Mouse (Mus musculus): Measurements from ENCODE around the gene Mroh2a. TPM values are rescaled to one million over a fixed set of nuclear protein-coding genes. Genes with fewer than 3 reads are reported as not detected.

Mroh2a gene
- polyA plus RNA-seq, 1 experiment from 2014 or later = 0.93 TPM

DNA sequence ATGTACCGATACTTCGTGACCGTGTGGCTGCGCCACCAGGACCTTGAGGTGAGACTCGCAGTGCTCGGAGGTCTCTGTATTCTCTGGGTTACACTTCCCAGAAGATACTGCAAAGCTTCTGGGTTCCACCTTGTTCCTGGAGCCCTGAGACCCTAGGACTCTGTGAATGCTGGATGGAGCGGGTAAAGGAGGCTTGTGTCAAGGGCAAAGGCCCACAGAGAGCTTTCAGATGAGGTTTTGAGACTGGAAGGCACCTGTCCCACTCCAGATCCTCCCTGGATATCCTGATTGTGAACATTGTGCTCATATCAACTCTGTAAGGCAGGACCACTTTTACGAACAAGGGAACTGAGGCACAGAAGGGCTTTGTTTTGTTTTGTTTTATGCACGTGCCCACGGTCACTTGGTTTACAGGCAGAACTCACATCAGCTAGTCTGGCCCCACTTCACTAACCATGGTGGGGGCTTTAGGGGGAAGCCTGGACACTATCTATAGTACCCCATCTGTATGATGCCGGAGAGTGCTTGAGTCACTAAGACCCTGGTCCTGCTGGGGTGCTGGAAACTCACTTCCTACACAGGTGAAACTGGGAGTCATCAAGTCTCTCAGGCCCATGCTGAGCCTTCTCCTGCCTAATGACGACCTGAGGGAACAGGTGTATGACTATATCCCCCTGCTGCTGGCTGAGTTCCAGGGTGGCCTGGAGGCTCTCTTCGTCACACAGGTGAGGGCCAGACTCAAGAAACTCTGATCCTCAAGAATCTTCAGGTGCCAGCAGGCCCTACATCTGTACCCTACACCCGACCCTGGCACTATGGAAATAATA lies 6.8 kb downstream of the Mroh2a start:
- H3K36me3 ChIP-seq = no peaks in the 10 kb centered on the region
- H3K9me3 ChIP-seq = peaks cover 98% of the 10 kb centered on the region
- 70% methylated on average over 14 of the region's 14 CpGs for WGBS
- H3K27me3 ChIP-seq (ENCODE audit: insufficient read depth, poor library complexity, severe bottlenecking) = no peaks in the 10 kb centered on the region
- no peak overlapping the region for H3K27ac ChIP-seq
- no peaks in the 10 kb centered on the region for H3K4me1 ChIP-seq (replicated peaks)
- no peak overlapping the region for H3K4me3 ChIP-seq
- no peak for DNase-seq (ENCODE audit: low spot score)

DNA sequence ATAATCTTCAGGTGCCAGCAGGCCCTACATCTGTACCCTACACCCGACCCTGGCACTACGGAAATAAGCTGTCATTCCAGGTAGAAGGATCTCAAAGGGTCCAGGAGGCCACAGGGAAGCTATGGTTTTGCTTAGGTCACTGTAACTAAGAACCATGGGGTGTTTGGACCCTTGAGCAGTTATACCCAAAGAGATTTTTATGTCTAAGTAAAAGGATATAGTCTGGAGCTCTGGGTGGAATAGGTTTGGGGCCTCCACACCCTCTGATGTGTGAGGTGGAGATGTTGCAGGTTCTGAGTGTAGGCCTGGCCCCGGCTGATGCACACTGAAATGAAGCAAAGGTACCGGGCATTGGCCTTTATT lies 7.4 kb downstream of the Mroh2a start:
- WGBS = 68% methylated on average over 4 of the region's 4 CpGs
- H3K36me3 ChIP-seq = no peaks in the 10 kb centered on the region
- no peak overlapping the region for H3K4me3 ChIP-seq
- peaks cover 98% of the 10 kb centered on the region for H3K9me3 ChIP-seq
- H3K4me1 ChIP-seq (replicated peaks) = no peaks in the 10 kb centered on the region
- DNase-seq (ENCODE audit: low spot score) = no peak
- H3K27ac ChIP-seq = no peak overlapping the region
- no peaks in the 10 kb centered on the region for H3K27me3 ChIP-seq (ENCODE audit: insufficient read depth, poor library complexity, severe bottlenecking)

DNA sequence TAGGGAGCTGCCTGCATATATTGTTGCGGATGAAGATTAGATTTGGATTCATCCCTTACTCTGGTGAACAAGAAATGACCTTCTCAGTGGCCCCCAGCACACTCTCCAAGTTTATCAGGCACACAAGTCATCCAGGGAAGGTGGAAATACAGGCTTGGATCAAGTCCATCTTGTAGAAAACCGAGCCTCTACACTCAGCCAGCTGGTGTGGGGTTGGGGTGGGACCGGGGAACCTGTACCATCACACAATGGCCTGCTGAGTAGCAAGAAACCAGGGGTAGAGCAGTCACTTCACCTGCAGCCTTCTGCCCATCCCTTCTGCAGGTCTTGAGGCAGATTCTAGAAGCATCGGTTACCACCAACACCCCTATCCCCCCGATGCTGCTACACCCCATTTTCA lies 7.9 kb downstream of the Mroh2a start:
- H3K9me3 ChIP-seq = peaks cover 98% of the 10 kb centered on the region
- 48% methylated on average over 5 of the region's 5 CpGs for WGBS
- H3K4me3 ChIP-seq = no peak overlapping the region
- H3K27ac ChIP-seq = no peak overlapping the region
- no peaks in the 10 kb centered on the region for H3K27me3 ChIP-seq (ENCODE audit: insufficient read depth, poor library complexity, severe bottlenecking)
- H3K4me1 ChIP-seq (replicated peaks) = no peaks in the 10 kb centered on the region
- no peaks in the 10 kb centered on the region for H3K36me3 ChIP-seq
- DNase-seq (ENCODE audit: low spot score) = no peak

DNA sequence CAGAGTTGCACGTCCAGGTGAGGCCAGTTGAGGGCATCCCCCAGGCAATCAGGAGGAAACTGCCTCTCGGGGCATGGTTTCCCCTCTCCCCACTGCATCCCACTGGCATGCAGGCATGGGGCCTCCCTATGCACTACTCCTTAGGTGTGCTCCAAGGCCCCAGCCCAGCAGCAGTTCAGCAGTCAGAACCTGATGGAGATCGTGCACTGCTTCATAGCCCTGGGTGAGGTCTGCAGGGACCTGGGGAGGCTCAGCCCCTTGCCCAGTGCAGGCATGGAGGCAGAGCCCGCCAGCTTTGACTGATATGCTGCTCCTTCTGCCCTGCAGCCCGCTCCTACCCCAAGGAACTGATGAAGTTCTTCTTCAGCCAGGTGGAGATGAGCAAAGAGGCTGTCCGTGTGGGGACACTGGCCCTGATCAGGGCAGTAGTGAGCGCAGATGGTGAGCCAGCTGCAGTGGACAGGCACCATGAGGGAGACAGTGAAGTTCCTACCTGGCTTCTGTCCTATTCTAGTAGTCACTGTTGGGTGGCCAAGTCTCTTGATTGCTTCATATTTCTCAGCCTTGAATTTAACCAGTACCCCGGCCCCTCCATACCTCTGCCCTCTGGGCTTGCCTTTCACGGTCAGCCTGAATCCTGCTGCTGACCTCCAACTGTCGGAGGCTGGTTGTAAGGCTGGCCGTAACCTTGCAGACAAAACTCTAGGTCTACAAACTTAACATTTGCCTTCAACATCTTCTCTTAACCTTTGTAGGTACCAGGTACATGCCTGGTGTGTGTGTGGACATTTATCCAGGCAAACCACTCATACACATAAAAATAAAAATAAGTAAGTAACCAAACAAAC lies 8.5 kb downstream of the Mroh2a start:
- 65% methylated on average over 11 of the region's 11 CpGs for WGBS
- H3K4me3 ChIP-seq = no peak overlapping the region
- no peaks in the 10 kb centered on the region for H3K4me1 ChIP-seq (replicated peaks)
- H3K9me3 ChIP-seq = peaks cover 98% of the 10 kb centered on the region
- H3K27me3 ChIP-seq (ENCODE audit: insufficient read depth, poor library complexity, severe bottlenecking) = no peaks in the 10 kb centered on the region
- no peaks in the 10 kb centered on the region for H3K36me3 ChIP-seq
- DNase-seq (ENCODE audit: low spot score) = no peak
- H3K27ac ChIP-seq = no peak overlapping the region

DNA sequence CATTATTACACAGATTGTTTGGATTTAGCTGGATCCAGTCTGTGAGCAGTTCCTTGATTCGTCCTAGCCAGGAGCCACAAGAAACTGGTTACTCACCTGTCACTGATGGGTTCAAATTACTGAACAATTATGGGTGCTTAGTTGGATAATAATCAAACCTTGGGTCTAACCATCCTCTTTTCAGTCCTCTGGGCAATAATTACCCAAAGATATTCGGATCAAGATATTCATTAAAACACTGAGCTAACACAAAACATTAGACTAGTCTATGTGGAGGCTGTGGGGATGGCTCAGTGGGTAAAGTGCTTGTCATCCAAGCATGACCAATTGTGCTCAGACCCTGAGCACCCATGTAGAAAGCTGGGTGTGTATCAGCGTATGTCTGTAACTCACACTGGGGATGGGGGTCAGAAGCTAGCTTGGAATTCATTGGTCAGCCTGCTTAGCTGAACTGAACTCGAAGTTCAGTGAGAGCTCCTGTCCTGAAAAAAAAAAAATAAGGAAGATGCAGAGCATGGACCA lies 9.2 kb downstream of the Mroh2a start:
- H3K4me3 ChIP-seq = no peak overlapping the region
- WGBS = 67% methylated on average over 4 of the region's 4 CpGs
- DNase-seq (ENCODE audit: low spot score) = no peak
- no peak overlapping the region for H3K27ac ChIP-seq
- no peaks in the 10 kb centered on the region for H3K4me1 ChIP-seq (replicated peaks)
- H3K36me3 ChIP-seq = no peaks in the 10 kb centered on the region
- H3K9me3 ChIP-seq = peaks cover 98% of the 10 kb centered on the region
- no peaks in the 10 kb centered on the region for H3K27me3 ChIP-seq (ENCODE audit: insufficient read depth, poor library complexity, severe bottlenecking)

DNA sequence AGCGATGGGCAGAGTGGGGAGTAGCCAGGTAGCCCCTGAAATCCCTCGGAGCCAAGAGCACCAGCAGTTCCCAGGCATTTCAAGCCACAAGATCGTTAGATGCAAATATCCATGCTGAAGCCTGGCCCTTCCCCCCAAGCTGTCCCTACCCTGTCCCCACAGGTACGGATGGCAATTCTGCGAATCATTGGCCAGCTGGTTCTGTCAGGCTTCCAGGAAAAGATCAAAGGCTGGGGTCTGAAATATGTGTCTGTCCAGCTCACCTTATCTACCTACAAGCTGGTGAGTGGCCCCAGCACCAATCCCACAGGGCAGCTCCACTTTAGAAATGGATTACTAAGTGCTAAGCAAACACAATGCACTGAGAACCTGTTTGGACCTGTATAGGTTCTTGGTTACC lies 10.5 kb downstream of the Mroh2a start:
- H3K4me3 ChIP-seq = no peak overlapping the region
- 79% methylated on average over 5 of the region's 5 CpGs for WGBS
- no peaks in the 10 kb centered on the region for H3K4me1 ChIP-seq (replicated peaks)
- H3K9me3 ChIP-seq = peaks cover 98% of the 10 kb centered on the region
- no peak overlapping the region for H3K27ac ChIP-seq
- H3K36me3 ChIP-seq = no peaks in the 10 kb centered on the region
- H3K27me3 ChIP-seq (ENCODE audit: insufficient read depth, poor library complexity, severe bottlenecking) = no peaks in the 10 kb centered on the region
- DNase-seq (ENCODE audit: low spot score) = no peak

DNA sequence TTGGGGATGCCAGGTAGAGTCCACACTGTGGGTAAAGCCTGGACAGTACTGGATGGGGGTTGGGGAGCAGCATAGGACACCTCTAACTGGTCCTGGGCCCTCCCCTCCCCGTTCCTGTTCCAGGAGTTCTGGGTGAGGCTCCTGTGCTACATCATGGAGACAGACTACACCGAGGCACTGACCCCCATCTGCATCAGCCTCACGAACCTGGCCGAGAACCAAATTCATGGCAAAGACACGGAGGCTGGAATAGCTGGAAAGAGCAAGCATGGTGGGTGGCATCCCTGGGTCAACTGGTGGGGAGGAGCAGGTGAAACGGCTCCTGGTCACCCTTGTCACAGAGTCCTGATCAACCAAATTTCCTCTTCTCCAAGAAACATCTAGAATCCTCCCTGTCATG lies 12.0 kb downstream of the Mroh2a start:
- H3K27me3 ChIP-seq (ENCODE audit: insufficient read depth, poor library complexity, severe bottlenecking) = no peaks in the 10 kb centered on the region
- WGBS = 80% methylated on average over 6 of the region's 6 CpGs
- H3K4me1 ChIP-seq (replicated peaks) = no peaks in the 10 kb centered on the region
- H3K27ac ChIP-seq = no peak overlapping the region
- H3K4me3 ChIP-seq = no peak overlapping the region
- H3K9me3 ChIP-seq = peaks cover 97% of the 10 kb centered on the region
- DNase-seq (ENCODE audit: low spot score) = no peak
- no peaks in the 10 kb centered on the region for H3K36me3 ChIP-seq

DNA sequence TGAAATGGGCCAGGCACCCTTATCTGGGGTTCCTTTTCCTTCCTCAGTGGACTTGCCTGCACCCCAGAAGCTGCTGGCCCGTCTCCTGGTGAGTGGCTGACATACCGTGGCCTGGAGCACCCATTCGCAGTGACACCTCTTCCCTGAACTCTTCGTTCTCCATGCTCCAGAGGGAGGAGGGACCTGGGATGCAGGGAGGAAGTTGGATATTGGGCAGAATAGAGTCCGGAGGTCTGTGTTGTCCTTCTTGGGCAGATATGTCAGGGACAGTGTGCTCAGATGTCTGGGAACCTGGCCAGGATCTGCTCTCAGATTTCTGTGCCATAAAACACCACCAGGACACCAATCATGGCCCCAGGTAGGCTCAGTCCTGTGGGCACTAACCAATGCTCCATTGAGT lies 13.3 kb downstream of the Mroh2a start:
- peaks cover 97% of the 10 kb centered on the region for H3K9me3 ChIP-seq
- no peaks in the 10 kb centered on the region for H3K27me3 ChIP-seq (ENCODE audit: insufficient read depth, poor library complexity, severe bottlenecking)
- 75% methylated on average over 5 of the region's 5 CpGs for WGBS
- H3K27ac ChIP-seq = no peak overlapping the region
- no peaks in the 10 kb centered on the region for H3K36me3 ChIP-seq
- H3K4me1 ChIP-seq (replicated peaks) = no peaks in the 10 kb centered on the region
- no peak for DNase-seq (ENCODE audit: low spot score)
- H3K4me3 ChIP-seq = no peak overlapping the region

DNA sequence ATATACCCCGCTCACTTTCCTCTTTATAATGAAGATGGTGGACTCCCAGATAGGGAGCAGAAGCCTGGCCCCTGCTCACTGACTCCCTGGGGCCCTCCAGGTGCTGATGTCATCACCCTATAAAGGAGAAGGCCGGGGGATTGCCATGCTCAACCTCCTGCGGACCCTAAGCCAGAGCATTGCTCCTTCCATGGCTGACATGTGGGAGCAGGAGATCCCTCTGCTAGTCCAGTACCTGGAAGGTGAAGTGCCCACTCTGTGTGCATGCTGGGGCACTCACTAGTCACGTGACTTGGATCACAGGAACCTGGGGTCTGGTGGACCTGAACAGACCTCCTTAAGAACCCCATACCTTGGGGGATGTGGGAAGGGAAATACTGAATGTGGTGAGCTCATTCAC lies 13.8 kb downstream of the Mroh2a start:
- Histone ChIP-seq H3K4me1 (replicated peaks) (no peaks in the 10 kb centered on the region), H3K27me3 (ENCODE audit: insufficient read depth, poor library complexity, severe bottlenecking) (no peaks in the 10 kb centered on the region), H3K9me3 (peaks cover 97% of the 10 kb centered on the region), H3K27ac (no peak overlapping the region), H3K36me3 (no peaks in the 10 kb centered on the region), H3K4me3 (no peak overlapping the region)
- 77% methylated on average over 4 of the region's 4 CpGs for WGBS
- DNase-seq (ENCODE audit: low spot score) = no peak

DNA sequence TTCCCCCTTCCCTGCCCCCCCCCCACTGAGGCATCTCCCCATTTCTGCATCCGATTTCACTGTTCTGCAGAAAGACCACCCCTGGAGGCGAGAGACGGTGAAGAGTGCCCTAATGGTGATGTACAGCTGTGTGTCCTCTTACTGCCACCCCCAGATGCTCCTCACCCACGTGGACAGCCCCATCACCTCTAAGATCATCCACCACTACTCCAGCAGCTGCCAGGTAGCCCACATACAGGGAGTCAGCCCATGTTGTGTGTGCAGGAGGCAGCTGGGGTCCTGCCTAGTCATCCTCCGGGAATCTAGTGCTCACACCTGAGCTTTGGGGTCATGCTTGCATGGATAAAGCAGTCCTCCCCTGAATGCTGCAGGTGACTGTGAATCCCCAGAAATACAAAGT lies 17.1 kb downstream of the Mroh2a start:
- no peaks in the 10 kb centered on the region for H3K4me1 ChIP-seq (replicated peaks)
- peaks cover 99% of the 10 kb centered on the region for H3K9me3 ChIP-seq
- H3K27ac ChIP-seq = no peak overlapping the region
- DNase-seq (ENCODE audit: low spot score) = no peak
- WGBS = 64% methylated on average over 5 of the region's 5 CpGs
- no peaks in the 10 kb centered on the region for H3K36me3 ChIP-seq
- no peaks in the 10 kb centered on the region for H3K27me3 ChIP-seq (ENCODE audit: insufficient read depth, poor library complexity, severe bottlenecking)
- H3K4me3 ChIP-seq = no peak overlapping the region

DNA sequence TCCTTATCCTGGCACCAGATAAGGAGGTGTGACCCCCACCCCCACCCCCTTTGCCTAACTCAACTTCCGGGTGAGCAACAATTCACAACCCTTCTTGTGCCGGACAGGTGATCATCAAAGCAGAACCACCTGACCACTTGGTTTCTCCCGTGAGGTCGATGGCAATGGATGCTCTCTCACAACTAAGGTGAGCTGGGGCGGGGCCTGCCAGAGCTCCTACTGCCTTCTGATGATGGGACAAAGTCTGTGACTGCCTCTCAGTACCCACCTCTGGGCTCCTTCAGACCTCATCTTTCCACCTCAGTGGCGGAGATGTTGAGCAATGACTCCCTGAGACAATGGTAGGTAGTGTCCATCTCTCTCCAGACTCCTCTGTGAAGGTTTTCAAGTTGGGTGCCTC lies 19.1 kb downstream of the Mroh2a start:
- DNase-seq (ENCODE audit: low spot score) = no peak
- Histone ChIP-seq H3K9me3 (peaks cover 99% of the 10 kb centered on the region), H3K27me3 (ENCODE audit: insufficient read depth, poor library complexity, severe bottlenecking) (no peaks in the 10 kb centered on the region), H3K36me3 (no peaks in the 10 kb centered on the region), H3K4me3 (no peak overlapping the region), H3K4me1 (replicated peaks) (no peaks in the 10 kb centered on the region), H3K27ac (no peak overlapping the region)
- 79% methylated on average over 6 of the region's 6 CpGs for WGBS

DNA sequence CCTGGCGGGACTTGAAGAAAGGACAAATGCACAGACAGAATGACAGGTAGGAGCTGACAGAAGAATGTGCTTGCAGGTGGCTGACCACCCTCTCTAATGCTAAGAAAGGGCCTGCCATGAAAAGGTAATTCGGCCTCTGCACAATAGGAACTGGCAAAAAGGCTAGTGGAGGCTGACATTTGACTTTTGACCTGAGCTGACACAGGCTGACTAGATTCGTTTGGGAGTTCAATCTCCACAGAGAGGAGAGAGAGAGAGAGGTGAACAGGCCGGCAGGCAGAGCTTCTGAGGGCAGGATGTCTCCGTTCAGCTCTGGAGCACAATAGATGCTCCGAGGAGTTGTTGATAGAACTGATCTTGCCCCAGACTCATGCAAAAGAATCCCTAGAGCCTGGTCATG lies 19.6 kb downstream of the Mroh2a start:
- no peaks in the 10 kb centered on the region for H3K36me3 ChIP-seq
- H3K27ac ChIP-seq = no peak overlapping the region
- no peaks in the 10 kb centered on the region for H3K4me1 ChIP-seq (replicated peaks)
- no peaks in the 10 kb centered on the region for H3K27me3 ChIP-seq (ENCODE audit: insufficient read depth, poor library complexity, severe bottlenecking)
- peaks cover 99% of the 10 kb centered on the region for H3K9me3 ChIP-seq
- no peak overlapping the region for H3K4me3 ChIP-seq
- 44% methylated on average over 6 of the region's 6 CpGs for WGBS
- no peak for DNase-seq (ENCODE audit: low spot score)

DNA sequence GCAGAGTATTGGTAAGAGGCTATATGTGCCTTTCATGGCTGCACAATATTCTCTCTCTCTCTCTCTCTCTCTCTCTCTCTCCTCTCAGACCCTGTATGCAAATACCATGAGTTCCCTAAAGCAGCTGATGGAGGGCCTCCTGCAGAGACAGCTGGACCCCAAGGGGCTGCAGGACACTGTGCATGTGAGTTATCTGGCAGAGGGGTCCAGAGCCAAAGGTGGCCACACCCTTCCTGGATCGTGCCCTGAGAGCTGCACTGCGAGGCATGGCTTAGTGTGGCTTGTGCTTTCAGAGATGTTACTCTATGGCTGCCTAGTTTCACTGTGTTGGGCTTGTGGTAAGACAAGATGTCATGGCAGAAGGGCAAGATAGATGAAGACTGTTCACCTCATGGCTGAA lies 20.9 kb downstream of the Mroh2a start:
- no peak overlapping the region for H3K27ac ChIP-seq
- H3K9me3 ChIP-seq = peaks cover 97% of the 10 kb centered on the region
- no peaks in the 10 kb centered on the region for H3K4me1 ChIP-seq (replicated peaks)
- no peak overlapping the region for H3K4me3 ChIP-seq
- no peaks in the 10 kb centered on the region for H3K27me3 ChIP-seq (ENCODE audit: insufficient read depth, poor library complexity, severe bottlenecking)
- WGBS = 54% methylated on average over 2 of the region's 2 CpGs
- H3K36me3 ChIP-seq = no peaks in the 10 kb centered on the region
- DNase-seq (ENCODE audit: low spot score) = no peak

All from hindbrain, embryonic 10.5 days (tissue).